Mouse (Mus musculus) cerebellum, adult (tissue): ENCODE measurements around the gene Fermt1.

ENCODE experiments used
- ATAC-seq: cut with Nextera tagmentation; 2 replicates; pipeline ENCODE4 v1.9.2; 2017; ENCODE audit warnings: mild to moderate bottlenecking, moderate library complexity, mixed read lengths; ENCODE audit not compliant: insufficient number of reproducible peaks, low FRiP score, low TSS enrichment

Fermt1 gene

DNA sequence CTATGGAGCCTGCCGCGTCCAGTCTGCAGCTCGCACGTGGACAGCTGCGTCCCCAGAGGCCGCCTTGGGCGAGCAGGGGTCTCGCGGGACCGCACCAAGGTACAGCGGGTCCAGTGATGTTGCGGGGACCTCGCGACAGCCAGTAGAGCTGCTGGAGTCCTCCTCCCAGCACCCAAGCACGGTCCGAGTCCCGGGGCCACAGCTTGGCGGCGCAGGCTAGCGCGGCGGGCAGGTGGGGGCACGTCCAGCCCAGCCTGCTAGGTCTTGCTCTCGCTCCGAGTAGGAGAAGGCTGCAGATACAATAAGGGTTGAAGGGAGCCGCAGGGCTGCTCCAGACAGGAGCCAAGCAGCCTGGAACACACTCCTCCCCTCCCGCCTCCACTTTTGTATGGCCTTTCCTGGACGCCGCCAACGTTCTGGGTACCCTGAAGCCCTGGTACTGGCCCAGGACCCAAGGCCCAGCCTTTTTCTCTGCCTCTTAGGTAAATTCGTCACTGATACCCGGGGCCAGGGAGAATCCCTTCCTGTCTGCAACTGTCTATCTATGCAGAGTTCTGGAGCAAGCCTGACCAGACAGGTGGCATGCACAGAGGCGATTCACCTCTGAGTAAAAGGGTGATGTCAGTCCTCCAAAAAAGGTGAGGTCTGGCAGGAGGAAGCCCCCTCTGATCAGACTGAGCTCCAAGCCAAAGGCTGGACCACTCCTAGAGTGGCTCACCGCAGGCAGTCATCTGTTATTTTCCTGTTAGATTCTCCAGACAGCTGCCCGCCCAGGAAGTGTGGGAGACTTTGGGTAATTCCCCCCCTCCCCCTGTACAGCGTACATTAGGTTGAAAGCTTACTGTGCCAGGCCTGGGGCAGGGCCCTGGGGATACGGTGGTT is at the start of gene Fermt1:
TSS of gene Fermt1 (minus strand) at position 581 of the 882 bp plus-strand sequence.
- ATAC-seq: no peak

GRCm38 (mm10) chr2:132992659-132993531 is 47.2 kb upstream of the Fermt1 start:
- ATAC-seq: no peak

DNA sequence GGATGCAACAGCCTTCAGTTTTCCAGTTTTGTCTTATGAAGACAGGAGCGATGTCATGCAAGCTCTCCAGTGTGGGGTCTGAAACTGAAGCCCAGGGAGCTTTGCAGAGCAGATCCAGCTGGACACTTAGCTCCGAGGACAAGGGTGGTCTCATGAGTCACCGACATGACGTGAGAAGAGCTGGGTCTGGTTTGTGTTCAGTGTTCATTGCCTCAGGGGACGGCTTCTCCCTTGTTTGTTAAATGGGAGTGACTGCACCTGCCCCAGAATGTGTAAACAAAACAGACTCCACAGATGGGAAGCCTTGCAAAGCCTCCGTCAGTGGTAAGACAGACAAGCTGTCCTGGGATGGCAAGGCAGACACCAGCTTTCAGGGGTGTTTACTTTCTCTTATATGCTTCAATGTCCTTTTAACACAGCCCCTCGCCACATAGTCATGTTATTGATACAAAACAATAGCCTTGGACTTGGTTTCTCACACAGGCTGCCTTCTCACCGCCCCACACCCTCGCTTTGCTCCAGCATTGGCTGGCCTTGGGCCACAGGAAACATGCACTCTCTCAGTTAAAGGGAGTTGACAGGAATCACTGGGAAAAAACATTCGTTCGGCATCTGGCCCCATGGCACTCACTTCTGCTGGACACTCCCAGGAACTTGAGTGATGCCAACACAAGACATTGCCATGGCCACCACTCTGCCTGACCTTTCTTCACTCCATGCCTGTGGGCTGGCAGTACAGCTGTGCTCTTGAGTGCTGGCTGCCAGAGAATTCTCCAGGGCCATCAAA is 44.3 kb upstream of the Fermt1 start:
- ATAC-seq: no peak

- no peak for ATAC-seq
These were observed 27.6 kb upstream of the Fermt1 start for GRCm38 (mm10) chr2:132973346-132973745.

DNA sequence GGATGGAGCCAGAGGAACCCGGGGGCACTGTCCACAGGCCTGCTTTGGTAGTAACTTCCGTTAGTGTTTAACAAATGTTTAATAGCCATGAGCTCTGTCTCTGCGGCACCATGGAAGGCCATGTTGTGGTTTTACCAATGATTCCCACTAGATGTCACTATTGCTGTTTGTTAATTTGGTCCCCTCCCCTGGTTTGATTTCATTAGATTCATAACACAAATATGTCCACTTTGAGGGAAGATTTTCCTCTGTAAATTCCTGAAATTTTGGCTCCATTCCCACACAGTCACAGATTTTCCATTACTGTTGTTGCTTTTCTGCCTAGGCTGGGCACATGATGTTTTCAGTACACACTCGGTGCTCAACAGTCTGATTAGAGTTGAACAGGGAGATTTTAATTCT is 25.1 kb upstream of the Fermt1 start:
- ATAC-seq: peak; percentile 51; the same call in 1 of the 2 replicates

- ATAC-seq: no peak
These were observed 12.1 kb upstream of the Fermt1 start for GRCm38 (mm10) chr2:132957786-132958185.

DNA sequence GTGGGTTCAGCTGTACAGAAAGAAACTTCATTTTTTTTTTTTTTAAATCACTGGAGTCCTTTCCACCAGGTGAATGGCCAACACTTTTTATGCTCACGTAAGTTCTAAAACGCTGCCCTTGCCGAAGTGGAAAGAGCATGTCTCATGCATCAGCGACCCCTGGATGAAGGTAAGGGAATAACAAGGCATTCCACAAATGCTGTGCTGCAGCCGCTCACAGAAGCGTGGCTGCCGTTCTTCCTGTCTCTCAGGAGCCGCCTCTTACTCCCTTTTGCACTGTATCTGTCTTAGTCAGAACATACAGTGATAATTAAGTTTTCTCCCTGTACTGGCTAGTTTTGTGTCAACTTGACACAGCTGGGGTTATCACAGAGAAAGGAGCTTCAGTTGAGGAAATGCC is 6.5 kb upstream of the Fermt1 start:
- peak; percentile 64; the same call in 1 of the 2 replicates for ATAC-seq

DNA sequence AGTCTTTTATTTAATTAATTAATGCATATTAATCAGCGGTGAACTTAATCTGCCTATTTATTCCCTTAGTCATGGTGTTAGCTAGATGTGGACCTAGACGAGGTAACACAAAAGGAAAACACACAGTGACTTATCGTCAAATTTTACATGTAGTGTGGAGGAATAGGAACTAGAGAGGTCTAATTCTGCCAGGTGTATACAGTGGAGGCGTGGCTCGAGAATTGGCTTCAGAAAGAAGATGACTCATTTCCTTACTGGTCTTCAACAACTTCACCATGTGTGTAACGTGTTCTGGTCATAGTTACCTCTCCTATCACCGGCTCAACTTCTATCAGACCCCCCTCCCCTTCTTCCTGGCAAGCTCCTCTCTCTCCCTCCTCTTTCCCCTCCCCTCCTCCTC is 2.5 kb upstream of the Fermt1 start:
- no peak for ATAC-seq

- no peak for ATAC-seq
These were observed 1.3 kb upstream of the Fermt1 start for GRCm38 (mm10) chr2:132946976-132947375.

DNA sequence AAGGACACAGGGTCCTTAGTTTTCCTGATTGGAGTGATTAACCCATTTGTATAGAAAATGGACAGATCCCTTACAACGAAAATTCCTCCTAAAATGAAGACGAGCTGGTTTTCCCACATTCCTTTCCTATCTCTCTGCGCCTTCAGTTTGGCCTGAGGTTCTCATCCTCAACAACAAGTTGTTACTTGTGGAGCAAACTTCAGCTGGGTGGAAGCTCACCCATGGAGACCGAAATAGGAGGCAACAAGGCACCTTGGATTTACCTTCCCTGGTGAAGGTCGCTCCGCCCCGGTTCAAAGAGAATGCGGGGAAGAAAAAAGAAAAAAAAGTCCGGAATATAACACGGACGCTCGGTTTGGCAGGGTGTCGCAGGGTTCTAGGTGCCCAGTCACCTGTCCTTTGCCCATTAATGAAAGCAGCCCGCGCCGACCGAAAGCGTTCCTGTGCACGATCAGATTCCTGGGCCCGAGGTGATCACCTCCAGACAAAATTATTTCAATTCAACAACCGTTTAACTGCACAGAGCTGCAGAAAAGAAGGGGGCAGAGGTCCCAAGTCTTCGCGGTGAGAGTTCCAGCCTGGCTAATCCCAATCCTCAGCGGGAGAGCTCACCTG is 888 bp downstream of the Fermt1 start:
- no peak for ATAC-seq

- no peak for ATAC-seq
These were observed 1.7 kb downstream of the Fermt1 start for GRCm38 (mm10) chr2:132943997-132944396.

- no peak for ATAC-seq
These were observed 2.1 kb downstream of the Fermt1 start for GRCm38 (mm10) chr2:132943596-132943995.

GRCm38 (mm10) chr2:132939056-132939455 is 6.7 kb downstream of the Fermt1 start:
- ATAC-seq: no peak

GRCm38 (mm10) chr2:132936176-132936575 is 9.5 kb downstream of the Fermt1 start:
- ATAC-seq: no peak

- no peak for ATAC-seq
These were observed 11.0 kb downstream of the Fermt1 start for GRCm38 (mm10) chr2:132934711-132935110.

GRCm38 (mm10) chr2:132934142-132934541 is 11.6 kb downstream of the Fermt1 start:
- no peak for ATAC-seq

DNA sequence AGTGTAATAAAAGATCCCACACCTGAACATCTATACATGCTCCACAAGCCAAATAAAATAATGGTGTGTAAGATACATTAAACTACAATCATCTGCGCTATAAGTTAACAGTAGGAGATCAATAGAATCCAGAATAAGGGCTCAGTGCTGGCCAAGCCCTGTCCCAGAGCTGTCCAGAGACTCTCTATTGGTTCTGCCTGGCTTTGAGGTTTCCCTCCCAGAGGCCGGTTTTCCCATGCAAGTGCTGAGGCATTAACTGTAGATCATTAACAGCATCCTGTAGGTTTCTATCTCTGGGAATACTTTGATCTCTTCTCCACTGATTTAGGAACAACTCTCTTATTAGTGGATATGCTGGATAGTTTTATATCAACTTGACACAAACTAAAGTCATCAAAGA is 16.7 kb downstream of the Fermt1 start:
- ATAC-seq: no peak

DNA sequence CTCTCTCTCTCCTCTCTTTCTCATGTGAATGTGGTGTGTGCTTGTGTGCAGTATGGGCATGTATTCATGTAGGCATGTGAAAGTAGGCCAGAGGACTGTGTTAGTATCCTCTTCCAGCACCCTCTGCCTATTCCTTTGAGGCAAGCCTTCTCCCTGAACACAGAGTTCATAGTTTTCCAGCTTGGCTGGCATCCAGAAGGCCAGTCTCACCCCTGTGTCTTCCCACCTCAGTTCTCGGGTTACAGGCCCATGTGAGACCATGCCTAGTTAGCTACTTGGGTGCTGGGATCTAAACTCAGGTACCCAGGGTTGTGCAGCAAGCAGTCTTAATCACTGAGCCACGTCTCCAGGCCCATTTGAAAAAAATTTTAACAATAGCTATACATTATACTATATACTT is 17.8 kb downstream of the Fermt1 start:
- no peak for ATAC-seq

GRCm38 (mm10) chr2:132927298-132927697 is 18.4 kb downstream of the Fermt1 start:
- ATAC-seq: no peak
